Comparison of ENCODE assay signal across 24 mouse cellular contexts in genomic region chr15:100050940-100051339, GRCm38 (mm10).
"Had no signal": no experiment of that assay in that cellular context is flagged by ENCODE, and none has a peak within 500 bp of the region (broad histone marks: within the 10 kb centered on the region; RNA-seq: fewer than 3 reads in every experiment).

No protein-coding gene starts in this region.

- DNase-seq: gastrocnemius, postnatal 25 days; heart, postnatal 10 days; heart, postnatal 4 days; kidney, adult 11 months; kidney, adult 2 months; kidney, adult 9 months; kidney, postnatal 14 days; kidney, postnatal 36 days; layer of hippocampus, adult 9-11 months; liver; liver, embryonic 13.5 days had no signal

- H3K27ac ChIP-seq: heart, embryonic 10.5 days; hindbrain, embryonic 10.5 days; hindbrain, embryonic 12.5 days; kidney, embryonic 15.5 days; kidney, postnatal 0 days; left cerebral cortex, adult 2 months; limb, embryonic 10.5 days; limb, embryonic 12.5 days; liver, embryonic 13.5 days; liver, embryonic 15.5 days had no signal

- H3K4me2 ChIP-seq: heart, embryonic 12.5 days; hindbrain, embryonic 12.5 days; kidney, embryonic 15.5 days; limb, embryonic 12.5 days; liver, embryonic 11.5 days; liver, embryonic 13.5 days; liver, embryonic 15.5 days had no signal

- H3K27me3 ChIP-seq: heart, embryonic 12.5 days; hindbrain, embryonic 12.5 days; kidney, embryonic 15.5 days; limb, embryonic 12.5 days; liver, embryonic 13.5 days; liver, embryonic 15.5 days had no signal

- H3K4me1 ChIP-seq: liver, embryonic 15.5 days had no signal

- H3K4me3 ChIP-seq: heart, embryonic 10.5 days; heart, embryonic 12.5 days; hindbrain, embryonic 10.5 days; hindbrain, embryonic 12.5 days; kidney, embryonic 15.5 days; left cerebral cortex, adult 2 months; limb, embryonic 10.5 days; limb, embryonic 12.5 days; liver, embryonic 13.5 days; liver, embryonic 15.5 days had no signal

- ATAC-seq: hindbrain, embryonic 16.5 days; inflammation-experienced regulatory T-cells, adult 6 months had no signal

- H3K9me3 ChIP-seq: heart, embryonic 10.5 days; heart, embryonic 12.5 days; hindbrain, embryonic 10.5 days; hindbrain, embryonic 12.5 days; kidney, embryonic 15.5 days; limb, embryonic 10.5 days; limb, embryonic 12.5 days; liver, embryonic 13.5 days; liver, embryonic 15.5 days had no signal

- H3K9ac ChIP-seq: heart, embryonic 12.5 days; hindbrain, embryonic 12.5 days; kidney, embryonic 15.5 days; limb, embryonic 12.5 days; liver, embryonic 13.5 days; liver, embryonic 15.5 days had no signal
